Mouse (Mus musculus) right cerebral cortex, postnatal 4 days (tissue): Measurements from ENCODE around the gene Tmem97.
"Not testable (repeated sequence)": the region's sequence is repeated elsewhere in the genome, so short reads cannot be mapped to it uniquely, and the experiment has no call there.

Experiments
- DNase-seq: peaks from one replicate; pipeline ENCODE4 v3.0.0-alpha.2; 2022

Gene Tmem97

GRCm38 (mm10) chr11:78550168-78551058, at the start of gene Tmem97:
Gene Tmem97 (minus strand): TSS chr11:78550777.
- DNase-seq = peak; percentile 92

- DNase-seq = no peak
These were observed 49.5 kb upstream of the Tmem97 start for GRCm38 (mm10) chr11:78600051-78600450.

- no peak for DNase-seq
These were observed 48.3 kb upstream of the Tmem97 start for GRCm38 (mm10) chr11:78598763-78599415.

GRCm38 (mm10) chr11:78596750-78597149, 46.2 kb upstream of the Tmem97 start:
- DNase-seq = no peak

- DNase-seq = no peak
These were observed 45.2 kb upstream of the Tmem97 start for GRCm38 (mm10) chr11:78595773-78596172.

- no peak for DNase-seq
These were observed 43.8 kb upstream of the Tmem97 start for GRCm38 (mm10) chr11:78594271-78594964.

- not testable (repeated sequence) for DNase-seq
These were observed 37.1 kb upstream of the Tmem97 start for GRCm38 (mm10) chr11:78587677-78588076.

- no peak for DNase-seq
These were observed 35.5 kb upstream of the Tmem97 start for GRCm38 (mm10) chr11:78586099-78586498.

GRCm38 (mm10) chr11:78582848-78583247, 32.3 kb upstream of the Tmem97 start:
- DNase-seq = no peak

- DNase-seq = no peak
These were observed 24.4 kb upstream of the Tmem97 start for GRCm38 (mm10) chr11:78574975-78575374.

GRCm38 (mm10) chr11:78574536-78574935, 24.0 kb upstream of the Tmem97 start:
- DNase-seq = no peak

GRCm38 (mm10) chr11:78574031-78574430, 23.5 kb upstream of the Tmem97 start:
- not testable (repeated sequence) for DNase-seq

- no peak for DNase-seq
These were observed 21.3 kb upstream of the Tmem97 start for GRCm38 (mm10) chr11:78571854-78572253.

- DNase-seq = no peak
These were observed 20.9 kb upstream of the Tmem97 start for GRCm38 (mm10) chr11:78571441-78571840.

GRCm38 (mm10) chr11:78569806-78570205, 19.2 kb upstream of the Tmem97 start:
- DNase-seq = no peak

- no peak for DNase-seq
These were observed 18.2 kb upstream of the Tmem97 start for GRCm38 (mm10) chr11:78568827-78569226.

GRCm38 (mm10) chr11:78567614-78568013, 17.0 kb upstream of the Tmem97 start:
- no peak for DNase-seq

GRCm38 (mm10) chr11:78566775-78567174, 16.2 kb upstream of the Tmem97 start:
- DNase-seq = no peak

- peak; percentile 76 for DNase-seq
These were observed 9.9 kb upstream of the Tmem97 start for GRCm38 (mm10) chr11:78560447-78560846.

GRCm38 (mm10) chr11:78557241-78557640, 6.7 kb upstream of the Tmem97 start:
- DNase-seq = no peak

- no peak for DNase-seq
These were observed 5.5 kb upstream of the Tmem97 start for GRCm38 (mm10) chr11:78556070-78556469.

GRCm38 (mm10) chr11:78555623-78556022, 5.0 kb upstream of the Tmem97 start:
- no peak for DNase-seq

- no peak for DNase-seq
These were observed 452 bp upstream of the Tmem97 start for GRCm38 (mm10) chr11:78551059-78551398.
